Mouse (Mus musculus) left cerebral cortex, postnatal 10 days (tissue): ENCODE measurements around the gene Pla2g10. TPM values are rescaled to one million over a fixed set of nuclear protein-coding genes. Genes with fewer than 3 reads are reported as not detected.

Experiments used
- DNase-seq, 2 experiments: peaks; one replicate each; pipeline ENCODE4 v3.0.0; 2021 to 2022; ENCODE audit warnings: low spot score in 2 of 2, mixed read lengths in 1 of 2; ENCODE audit errors: extremely low spot score in 1 of 2
- intact Hi-C: fragments of 180-260 bp; cut with DNase I; formaldehyde crosslinking; loops from one replicate; pipeline ENCODE4 v1.15.1; 2025
- total RNA-seq, 2 experiments: library from RNA; stranded (reverse); gene quantifications; 2 replicates each; pipeline ENCODE4 v1.2.3; 2021

The Pla2g10 gene
- total RNA-seq, 2 experiments from 2014 or later, result not detected

DNA sequence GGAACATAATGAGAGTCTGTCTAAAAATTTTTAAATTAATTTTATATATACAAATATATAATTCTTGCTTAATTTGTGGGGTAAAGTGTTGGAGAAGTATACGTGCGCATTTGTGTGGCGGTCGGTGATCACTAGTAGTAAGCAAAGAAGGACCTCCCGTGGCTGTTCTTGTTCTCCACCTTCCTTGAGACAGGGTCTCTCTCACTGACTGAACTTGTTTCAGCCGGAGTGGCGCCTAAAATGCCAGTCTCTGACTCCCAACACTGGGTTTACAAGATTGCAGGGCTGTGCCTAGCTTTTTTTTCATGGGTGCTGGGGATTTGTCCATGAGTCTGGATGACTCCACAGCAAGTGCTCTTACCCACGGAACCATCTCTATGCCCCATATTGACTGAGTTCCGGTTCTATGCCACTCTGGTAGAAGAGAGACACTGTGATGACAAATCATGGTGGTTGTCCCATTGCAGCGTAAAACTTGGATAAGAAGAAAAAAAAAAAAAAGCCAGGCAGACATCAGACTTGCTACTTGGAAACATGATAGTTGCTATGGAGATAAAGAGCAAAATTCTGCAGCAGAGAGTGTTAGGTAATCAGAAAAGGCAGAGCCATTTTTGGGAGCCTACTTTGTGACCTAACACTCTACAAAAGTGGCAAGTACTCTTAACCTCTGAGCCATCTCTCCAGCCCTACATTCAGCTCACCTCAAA, 62.2 kb downstream of the Pla2g10 start:
- intact Hi-C loops, result no loop called here
- DNase-seq, result no peak

- peak; percentile 93 to 95 for DNase-seq
- intact Hi-C loops, result no loop called here
These were observed 62.9 kb downstream of the Pla2g10 start, which contains the start of gene Parn for GRCm38 (mm10) chr16:13667878-13668343. TSS of gene Parn (minus strand) at chr16:13668170.

Other genes with a start within 250 kb of the Pla2g10 start
- 10 to 100 TPM; 28.6 to 29.5 TPM for gene Parn, start 62.8 kb downstream of the Pla2g10 start, total RNA-seq
- gene Bfar, start 59.1 kb downstream of the Pla2g10 start, total RNA-seq, result 10 to 100 TPM; 36.8 to 39.0 TPM
- 1 to 10 TPM; 3.2 to 5.5 TPM for gene 3110001I22Rik, start 59.1 kb downstream of the Pla2g10 start, total RNA-seq
- gene Rrn3, start 49.7 kb upstream of the Pla2g10 start, total RNA-seq, result 10 to 100 TPM; 44.8 to 47.0 TPM
- 100 to 1,000 TPM in 1 of 2 experiments, 10 to 100 TPM in 1; 97.1 to 104 TPM for gene Ntan1, start 87.9 kb upstream of the Pla2g10 start, total RNA-seq
- 10 to 100 TPM; 73.0 to 73.4 TPM for gene Pdxdc1, start 172.1 kb upstream of the Pla2g10 start, total RNA-seq
- gene Mpv17l, start 172.2 kb upstream of the Pla2g10 start, total RNA-seq, result 10 to 100 TPM; 71.9 to 75.9 TPM